Mouse (Mus musculus) myocyte (in vitro differentiated cells): ENCODE results near the gene Abhd5.

ENCODE experiments used
- POLR2A ChIP-seq: IDR thresholded peaks from one replicate; pipeline ENCODE4 v1.6.1; 2011; ENCODE audit warnings: low read depth, mild to moderate bottlenecking, control low read depth, moderate library complexity; ENCODE audit not compliant: insufficient read length
- TCF12 ChIP-seq: IDR thresholded peaks from one replicate; pipeline ENCODE4 v1.6.1; 2011; ENCODE audit warnings: mild to moderate bottlenecking, control low read depth; ENCODE audit not compliant: poor library complexity, insufficient read depth, severe bottlenecking
- USF1 ChIP-seq: IDR thresholded peaks from one replicate; pipeline ENCODE4 v1.6.1; 2011; ENCODE audit warnings: low read depth, mild to moderate bottlenecking, control low read depth, moderate library complexity

DNA sequence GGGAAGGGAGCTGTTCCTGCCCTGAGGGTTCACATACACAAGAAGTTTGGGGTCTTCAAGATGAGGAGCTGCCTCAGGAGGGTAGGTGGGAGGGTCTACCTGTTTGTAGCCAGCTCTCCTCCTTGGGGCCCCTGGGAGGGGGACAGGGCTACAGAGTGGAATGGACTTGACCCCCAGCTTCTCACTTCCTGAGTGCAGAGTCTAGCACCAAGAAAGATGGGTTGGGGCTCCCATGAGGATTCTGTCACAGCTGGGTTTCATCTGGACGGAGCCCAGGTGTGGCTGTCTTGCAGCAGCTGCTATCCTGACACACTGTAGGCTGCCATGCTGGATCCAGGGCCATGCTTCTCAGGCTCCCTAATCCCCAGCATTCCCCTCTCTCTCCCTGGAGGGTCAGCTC lies 78.3 kb downstream of the Abhd5 start:
- TF ChIP-seq USF1 (no peak), POLR2A (no peak), TCF12 (no peak)
